ENCODE assay signal across 8 mouse cellular contexts in genomic region chr1:34011821-34012271, GRCm38 (mm10).
A peak's percentile ranks its signal among the peaks of the same experiment; 100 is the strongest.
DNase-seq lines count a peak whose midpoint lies in the region; ATAC-seq and TF ChIP-seq lines count a peak whose summit lies in the region.

No protein-coding gene starts in this region.

- peak overlapping the region; percentile 77 for H3K4me2 ChIP-seq in liver, embryonic 13.5 days

- H3K36me3 ChIP-seq in liver, embryonic 13.5 days, result no peaks in the 10 kb centered on the region
- no peaks in the 10 kb centered on the region for H3K36me3 ChIP-seq in small intestine, adult 2 months (ENCODE audit: control insufficient read depth, insufficient read depth, low read length)

- DNase-seq in cerebellum, adult 2 months, result peak; percentile 25 to 51
- DNase-seq in cerebellum, adult 11 months, result no peak
- DNase-seq in 3T3-L1 (ENCODE audit: low read depth, low spot score), result peak; percentile 49
- peak; percentile 38 to 47 for DNase-seq in cerebellum, postnatal 25 days
- peak; percentile 52 to 63 for DNase-seq in heart, postnatal 10 days
- no peak for DNase-seq in liver, embryonic 13.5 days
- DNase-seq in layer of hippocampus, adult 9-10 months (ENCODE audit: low spot score), result no peak

- TF ChIP-seq CTCF in cerebellum, adult 2 months (IDR thresholded peaks at IDR 0.05; ENCODE audit: borderline replicate concordance, insufficient read depth, low read depth, low read length), result no peak
- TF ChIP-seq CTCF in small intestine, adult 2 months (IDR thresholded peaks at IDR 0.05; ENCODE audit: extremely low read depth, insufficient read length, insufficient replicate concordance, low read depth, low read length), result no peak

- H3K9me3 ChIP-seq in liver, embryonic 13.5 days (replicated peaks), result no peaks in the 10 kb centered on the region

- ATAC-seq in liver, embryonic 13.5 days (ENCODE audit: low read depth), result peak; percentile 32; the same call in 1 of the 2 replicates

- peak overlapping the region; percentile 76 for H3K4me3 ChIP-seq in cerebellum, adult 2 months (replicated peaks; ENCODE audit: insufficient read depth, low read depth, low read length)
- H3K4me3 ChIP-seq in liver, embryonic 13.5 days (replicated peaks), result peak overlapping the region; percentile 62
- peak overlapping the region; percentile 63 for H3K4me3 ChIP-seq in small intestine, adult 2 months (ENCODE audit: low read depth, low read length)

- 3% methylated on average over 16 of the region's 16 CpGs for WGBS in cerebellum, adult 2 months
- WGBS in liver, embryonic 13.5 days (ENCODE audit: insufficient replicate concordance), result 9% methylated on average over 16 of the region's 16 CpGs
- WGBS in small intestine, adult 2 months, result 8% methylated on average over 16 of the region's 16 CpGs

- intact Hi-C loops in heart, postnatal 10 days (cut with DNase I), result loop anchor here (2.0 to 5.0 kb wide), 2 partner anchors 19 to 45 kb away; no protein-coding TSS in a partner anchor

- no peak for TF ChIP-seq POLR2A in cerebellum, adult 2 months (IDR thresholded peaks at IDR 0.05; ENCODE audit: borderline replicate concordance, insufficient read depth, low read length)
- TF ChIP-seq POLR2A in small intestine, adult 2 months (IDR thresholded peaks at IDR 0.05; ENCODE audit: low read depth, low read length), result no peak

- H3K4me1 ChIP-seq in cerebellum, adult 2 months (ENCODE audit: control insufficient read depth, insufficient read depth, low read length), result 0 out of 2 replicates have a peak, but pooled peaks cover 3% of the 10 kb centered on the region
- H3K4me1 ChIP-seq in liver, embryonic 13.5 days (replicated peaks), result peaks cover 17% of the 10 kb centered on the region
- H3K4me1 ChIP-seq in small intestine, adult 2 months (ENCODE audit: control insufficient read depth, insufficient read depth, insufficient read length, low read length), result peaks cover under 1% of the 10 kb centered on the region; the same call in 1 of the 2 replicates

- H3K27me3 ChIP-seq in cerebellum, adult 2 months (ENCODE audit: control insufficient read depth, insufficient read depth, low read length), result no peaks in the 10 kb centered on the region
- H3K27me3 ChIP-seq in liver, embryonic 13.5 days, result peaks cover 25% of the 10 kb centered on the region
- 0 out of 2 replicates have a peak, but pooled peaks cover 4% of the 10 kb centered on the region for H3K27me3 ChIP-seq in small intestine, adult 2 months (ENCODE audit: control insufficient read depth, insufficient read depth, low read length)

- H3K27ac ChIP-seq in cerebellum, adult 2 months (ENCODE audit: insufficient read depth, low read length), result peak overlapping the region; percentile 20; the same call in 1 of the 2 replicates
- H3K27ac ChIP-seq in liver, embryonic 13.5 days, result no peak overlapping the region
- 0 out of 2 replicates have a peak overlapping the region, but pooled peaks have one; percentile 11 for H3K27ac ChIP-seq in small intestine, adult 2 months (ENCODE audit: insufficient read depth, low read depth, low read length)

- peak overlapping the region; percentile 47 for H3K9ac ChIP-seq in liver, embryonic 13.5 days

Comparison
In these comparisons a context has a peak if more than half of its experiments do, and no peak if none do; other contexts are left out.
1. DNase-seq: peak in cerebellum, adult 2 months (2 of 2), 3T3-L1 (single experiment), cerebellum, postnatal 25 days (2 of 2) and heart, postnatal 10 days (2 of 2); none in cerebellum, adult 11 months (single experiment), liver, embryonic 13.5 days (single experiment) and layer of hippocampus, adult 9-10 months (single experiment).
2. Peak in every context shown above with its lines, with median percentiles within 50 percentile points of each other: H3K4me3 ChIP-seq.